Mouse (Mus musculus): ENCODE measurements around the gene Wbp2.
A peak's percentile ranks its signal among the peaks of the same experiment; 100 is the strongest.
"Not testable (repeated sequence)": the region's sequence is repeated elsewhere in the genome, so short reads cannot be mapped to it uniquely, and the experiment has no call there.

The Wbp2 gene

DNA sequence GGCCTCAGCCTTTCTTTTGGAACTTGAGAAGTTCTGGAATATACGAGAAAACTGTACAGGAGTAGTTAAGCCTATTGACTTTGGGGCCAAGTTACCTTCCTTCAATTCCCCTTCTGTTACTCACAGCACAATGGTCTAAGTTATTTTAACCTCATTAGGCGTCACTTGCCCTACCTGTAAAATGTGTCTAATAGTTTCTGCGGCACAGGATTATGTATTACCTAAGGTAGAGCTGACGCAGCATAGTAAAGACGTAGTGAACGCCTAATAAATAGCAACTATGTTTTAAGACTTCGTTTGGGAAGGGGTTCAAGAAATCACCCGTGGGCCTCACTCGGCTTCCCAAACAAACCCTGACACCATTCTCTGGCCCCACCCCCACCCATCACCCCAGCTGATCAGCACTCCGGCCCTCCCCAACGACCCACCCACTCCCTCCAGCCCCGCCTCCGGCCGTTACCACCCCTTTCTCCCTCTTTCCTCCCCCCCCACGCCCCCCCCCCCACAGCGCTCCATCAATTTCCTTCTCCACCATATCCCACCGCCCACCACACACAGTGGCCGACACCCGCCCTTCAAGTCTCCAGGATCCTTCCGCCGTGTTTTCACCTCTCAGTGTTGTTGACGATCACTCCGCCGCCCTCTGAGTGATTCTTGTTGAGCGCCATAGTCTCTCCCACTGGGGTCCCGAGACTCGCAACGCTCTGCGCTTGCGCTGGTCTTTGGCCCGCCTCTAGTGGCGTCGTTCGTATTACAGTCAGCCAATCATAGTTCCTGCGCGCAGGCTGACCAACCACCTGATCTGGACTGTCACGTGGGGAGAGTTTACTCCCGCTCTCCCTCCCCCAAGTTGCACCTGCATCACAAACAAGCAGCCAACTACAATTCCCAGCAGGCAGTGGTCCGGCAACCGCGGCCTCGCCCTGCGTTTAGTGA lies at the start of gene Wbp2:
Gene Wbp2, minus strand, starts transcription at position 738 of the 936 bp plus-strand sequence.
- DNase-seq (ENCODE audit: low read depth, low spot score) = peak; percentile 99

DNA sequence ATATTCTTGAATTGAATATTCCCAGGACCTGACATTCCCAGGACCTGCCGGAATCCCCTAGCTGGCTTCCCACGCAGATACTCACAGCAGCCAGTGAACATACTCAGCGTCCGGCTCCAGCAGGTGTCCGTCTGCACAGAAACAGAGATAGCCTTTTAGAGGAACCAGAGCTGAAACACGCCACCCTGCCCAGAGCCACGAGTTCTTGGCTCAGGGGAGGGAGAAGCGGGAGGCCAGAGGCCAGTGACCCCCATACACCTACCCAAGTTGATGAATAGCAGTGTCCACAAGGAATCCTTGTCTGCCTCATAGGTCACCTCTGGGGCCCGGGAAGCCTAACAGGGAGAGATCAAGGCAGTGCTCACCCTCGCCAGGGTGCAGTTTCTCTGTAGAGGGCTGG lies 47.4 kb upstream of the Wbp2 start:
- no peak for DNase-seq (ENCODE audit: low read depth, low spot score)

DNA sequence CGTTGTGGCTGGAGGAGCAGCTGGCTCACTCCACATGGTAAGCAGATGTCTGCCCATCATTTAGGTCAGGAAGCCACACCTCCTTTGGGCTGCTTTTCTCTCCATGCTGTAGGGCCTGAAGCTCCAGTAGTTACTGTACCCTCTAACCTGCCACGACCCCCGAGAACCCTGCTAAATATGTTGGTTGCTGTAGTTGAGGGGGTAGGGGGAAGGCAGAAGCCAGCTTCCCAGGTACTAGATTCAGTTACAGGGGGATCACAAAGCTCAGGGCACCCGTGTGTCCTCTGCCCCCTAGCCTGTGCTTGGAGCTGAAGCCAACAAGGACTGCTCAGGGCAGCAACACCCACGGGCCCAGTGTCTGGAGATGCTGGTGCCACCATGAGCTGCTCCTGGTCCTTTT lies 46.7 kb upstream of the Wbp2 start:
- DNase-seq (ENCODE audit: low read depth, low spot score) = no peak

DNA sequence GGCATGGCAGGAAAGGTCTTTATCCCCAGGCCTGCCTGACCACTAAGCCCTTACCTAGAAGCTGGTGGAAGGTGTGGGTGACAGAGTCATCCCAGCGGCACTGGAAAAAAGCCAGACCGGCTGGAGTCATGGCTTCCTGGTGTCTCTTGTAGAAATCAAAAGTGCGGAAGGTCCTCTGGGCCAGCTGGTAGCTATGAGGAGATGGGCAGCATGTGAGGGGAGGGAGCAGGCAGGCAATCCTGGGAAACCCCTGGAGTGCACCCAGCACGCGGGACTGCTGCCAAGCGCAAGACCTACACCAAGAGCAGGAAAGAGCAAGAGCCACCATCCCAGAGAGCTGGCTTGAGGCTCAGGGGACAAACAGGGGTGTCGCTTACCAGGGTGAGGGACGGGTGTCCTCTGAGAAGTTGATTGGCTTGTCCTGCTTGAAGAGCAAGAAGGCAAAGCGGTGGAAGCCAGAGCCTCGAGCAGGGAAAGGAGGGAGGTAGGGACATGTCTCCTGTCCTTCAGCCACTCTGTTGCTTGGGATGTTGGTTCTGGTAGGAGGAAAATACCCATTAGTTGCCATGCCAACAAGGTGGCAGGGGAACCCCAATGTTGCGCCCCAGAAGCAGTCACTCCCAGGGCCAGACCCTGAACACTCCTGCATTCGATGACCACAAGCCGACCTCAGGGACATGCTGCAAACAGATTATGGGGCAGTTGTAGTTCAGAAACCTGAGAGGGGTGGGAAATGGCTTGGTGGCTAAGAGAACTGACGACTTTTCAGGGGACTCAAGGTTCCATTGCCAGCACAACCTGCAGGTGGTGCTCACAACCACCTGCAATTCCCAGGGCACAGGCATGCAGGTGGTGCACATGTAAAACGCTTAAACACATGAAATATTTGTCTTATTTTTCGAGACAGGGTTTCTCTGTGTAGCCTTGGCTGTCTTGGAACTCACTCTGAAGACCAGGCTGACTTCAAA lies 45.9 kb upstream of the Wbp2 start:
- no peak for DNase-seq (ENCODE audit: low read depth, low spot score)

DNA sequence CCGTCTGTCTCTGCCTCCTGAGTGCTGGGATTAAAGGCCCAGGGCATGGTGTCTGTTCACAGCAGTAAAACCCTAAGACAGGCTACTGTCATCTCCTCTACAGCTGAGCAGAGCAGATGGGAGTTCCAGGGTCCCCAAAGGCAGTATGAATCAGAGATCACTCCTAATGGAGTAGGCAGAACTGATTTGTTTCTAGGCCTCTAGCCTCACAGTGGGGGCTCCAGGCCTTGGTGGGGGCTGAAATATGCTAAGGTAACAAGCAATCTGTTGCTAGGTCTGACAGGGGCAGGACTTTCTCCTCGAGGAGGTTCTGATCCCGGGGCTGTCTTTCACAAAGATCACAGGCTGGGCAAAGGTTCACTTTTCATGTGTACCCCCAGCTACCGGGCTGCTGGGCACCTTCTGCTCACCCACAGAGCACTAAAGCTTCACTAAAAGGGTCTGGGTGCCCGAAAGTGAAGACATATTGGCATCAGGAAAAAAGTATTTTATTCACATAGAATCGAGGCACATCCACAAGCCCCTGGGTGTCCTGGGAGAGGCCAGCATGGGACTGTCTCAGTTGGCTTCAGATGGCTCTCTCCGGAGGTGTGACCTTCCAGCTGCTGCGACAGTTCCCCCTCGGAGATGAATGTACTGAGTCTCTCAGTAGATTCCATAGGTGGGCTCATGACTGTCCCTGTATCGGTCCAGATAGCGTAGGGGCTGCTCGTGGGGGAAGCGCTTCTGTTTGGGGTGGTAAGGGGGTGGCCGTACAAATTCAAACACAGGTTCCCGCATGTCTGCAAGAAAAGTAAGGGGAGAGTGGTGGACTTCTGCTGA lies 44.8 kb upstream of the Wbp2 start:
- no peak for DNase-seq (ENCODE audit: low read depth, low spot score)

DNA sequence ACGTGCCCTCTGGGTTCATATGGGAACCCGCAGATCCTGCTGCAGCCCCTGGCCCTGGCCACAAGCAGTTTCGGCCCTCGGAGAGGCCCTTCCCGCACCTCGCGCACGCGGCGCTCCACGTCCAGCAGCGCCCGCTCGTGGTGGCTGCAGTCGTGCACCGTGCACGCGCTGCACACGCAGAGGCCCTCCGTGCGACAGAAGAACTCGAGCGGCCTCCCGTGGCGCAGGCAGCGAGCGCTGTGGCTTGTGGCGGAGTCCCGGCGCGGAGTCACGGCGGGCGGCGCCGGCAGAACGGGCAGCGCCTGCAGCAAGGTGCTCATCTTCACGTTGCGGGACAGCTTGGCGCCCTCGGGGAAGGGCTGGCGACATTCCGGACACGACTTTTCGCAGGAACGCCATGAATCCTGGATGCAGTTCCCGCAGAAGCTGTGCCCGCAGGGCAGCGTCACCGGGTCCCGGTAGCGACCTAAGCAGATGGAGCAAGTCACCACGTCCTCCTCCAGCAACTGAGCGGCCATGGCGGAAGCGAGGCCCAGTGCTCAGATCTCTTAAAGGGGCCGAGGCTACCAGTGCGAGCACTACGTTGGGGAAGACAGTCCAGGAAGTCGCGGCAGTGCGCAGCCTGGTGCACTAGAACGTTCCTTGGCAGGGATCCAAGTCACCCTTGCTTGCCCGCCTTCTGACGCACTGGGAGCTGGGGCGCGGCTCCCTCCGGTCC lies 43.9 kb upstream of the Wbp2 start, which contains the start of gene Trim65:
Gene Trim65, minus strand, starts transcription at position 641 of the 718 bp plus-strand sequence.
- DNase-seq (ENCODE audit: low read depth, low spot score) = peak; percentile 78

DNA sequence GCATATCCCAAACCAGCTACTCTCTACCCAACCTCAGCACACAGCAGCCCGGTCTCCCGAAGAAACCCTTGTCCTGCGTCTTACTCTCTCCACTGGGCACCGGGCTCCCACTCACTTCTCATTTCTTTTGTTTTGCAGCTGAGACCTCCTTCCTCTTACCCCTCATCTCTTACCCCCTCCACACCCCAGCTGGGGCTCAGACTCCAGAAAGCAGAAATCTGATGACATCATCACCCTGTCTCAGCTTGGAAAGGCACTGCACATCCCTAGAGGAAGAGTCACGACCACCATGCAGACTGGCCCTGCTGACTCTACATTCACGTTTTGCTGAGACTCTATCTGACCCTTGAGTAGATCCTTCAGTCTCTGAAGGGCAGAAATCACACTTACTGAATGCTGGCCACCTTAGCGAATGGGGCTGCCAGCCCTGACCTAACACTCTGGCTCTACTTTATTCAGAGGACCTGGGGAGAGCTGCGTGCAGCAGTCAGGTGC lies 43.2 kb upstream of the Wbp2 start:
- no peak for DNase-seq (ENCODE audit: low read depth, low spot score)

DNA sequence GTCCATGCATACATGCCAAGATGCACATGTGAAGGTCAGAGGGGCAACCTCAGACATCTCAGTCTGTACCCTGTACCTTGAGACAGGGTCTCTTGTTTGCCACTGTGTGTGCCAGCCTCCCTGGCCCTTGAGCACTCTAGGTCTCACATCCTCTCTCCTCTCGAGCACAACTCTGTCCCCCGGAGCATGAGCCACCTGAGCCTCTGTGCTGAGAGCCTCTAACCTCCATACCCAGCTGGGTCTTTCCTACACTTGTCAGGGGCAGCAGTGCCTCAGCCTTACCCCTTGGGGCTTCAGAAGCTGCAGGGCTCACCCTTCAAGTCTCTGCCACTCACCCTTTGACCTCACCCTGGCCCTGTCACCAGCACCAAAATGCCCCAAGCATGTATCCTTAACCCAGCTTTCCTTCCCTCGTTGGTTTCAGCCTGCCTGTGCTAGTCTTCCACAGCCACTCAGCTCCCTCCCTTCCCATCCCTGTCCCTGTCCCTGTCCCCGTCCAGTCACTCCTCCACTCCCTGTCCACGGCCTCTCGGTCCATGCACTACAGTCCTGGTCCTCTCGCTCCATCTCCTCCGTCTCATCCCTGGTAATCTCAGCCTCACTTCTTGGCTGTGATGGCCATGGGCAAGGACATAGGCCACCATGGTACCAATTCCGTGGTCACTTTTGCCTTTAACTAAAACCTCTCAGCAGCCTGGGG lies 42.4 kb upstream of the Wbp2 start:
- no peak for DNase-seq (ENCODE audit: low read depth, low spot score)

DNA sequence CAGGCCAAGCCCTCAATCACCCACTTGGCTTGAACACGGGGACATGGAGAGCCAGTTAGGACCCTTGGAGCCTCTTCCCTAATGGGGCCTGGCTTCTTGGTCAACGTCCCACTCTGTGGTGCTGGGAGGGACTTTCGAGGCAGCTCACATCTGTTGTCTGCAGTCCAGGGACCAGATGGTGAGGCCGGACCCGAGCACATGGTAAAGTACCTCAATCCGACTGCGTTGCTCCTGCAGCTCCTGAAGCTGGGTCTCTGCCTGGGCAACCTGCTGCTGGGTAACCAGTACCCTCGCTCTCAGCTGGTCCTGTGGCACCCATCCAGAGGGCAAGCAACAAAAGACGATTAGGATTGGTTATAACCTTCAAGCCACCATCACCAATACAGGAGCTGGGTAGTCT lies 41.2 kb upstream of the Wbp2 start:
- DNase-seq (ENCODE audit: low read depth, low spot score) = no peak

DNA sequence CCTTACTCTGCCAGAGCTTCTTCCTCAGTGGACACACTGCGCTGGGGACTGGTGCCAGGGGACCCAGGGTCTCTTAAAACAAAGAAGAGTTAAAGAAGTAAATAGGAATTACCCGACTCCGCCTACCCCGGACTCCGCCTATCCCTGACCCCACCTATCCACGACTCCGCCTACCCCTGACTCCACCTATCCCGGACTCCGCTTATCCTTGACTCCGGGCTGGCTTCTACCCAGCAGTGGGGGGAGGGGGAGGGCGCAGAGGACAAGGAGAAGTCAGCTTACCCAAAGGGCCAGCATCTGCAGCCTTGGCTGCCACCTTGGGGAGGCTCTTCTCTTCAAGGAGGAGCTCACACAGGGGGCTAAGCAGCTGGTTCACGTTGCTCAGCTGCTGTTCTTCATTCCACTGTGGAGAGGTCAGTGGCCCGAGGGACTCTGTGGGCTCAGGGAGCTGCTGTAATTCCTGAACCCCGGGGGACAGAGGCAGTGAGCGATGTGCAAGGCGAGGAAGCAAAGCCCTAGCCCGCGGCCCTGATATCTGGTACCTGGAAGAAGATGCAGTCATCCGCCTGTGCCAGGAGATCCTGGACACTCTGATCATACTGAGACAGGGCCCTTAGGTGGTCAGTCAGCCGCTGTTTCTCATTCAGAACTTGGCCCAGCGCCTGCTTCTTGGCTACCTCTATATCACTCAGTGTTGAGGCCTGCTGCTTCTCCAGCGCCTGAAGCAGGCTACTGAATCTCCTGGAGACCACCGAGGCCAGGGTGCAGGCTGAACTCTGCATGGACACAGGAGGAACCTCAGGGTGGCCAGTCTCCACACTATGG lies 40.6 kb upstream of the Wbp2 start, which contains the start of gene Trim47:
Gene Trim47, minus strand, starts transcription at position 55 of the 825 bp plus-strand sequence.
- no peak for DNase-seq (ENCODE audit: low read depth, low spot score)

DNA sequence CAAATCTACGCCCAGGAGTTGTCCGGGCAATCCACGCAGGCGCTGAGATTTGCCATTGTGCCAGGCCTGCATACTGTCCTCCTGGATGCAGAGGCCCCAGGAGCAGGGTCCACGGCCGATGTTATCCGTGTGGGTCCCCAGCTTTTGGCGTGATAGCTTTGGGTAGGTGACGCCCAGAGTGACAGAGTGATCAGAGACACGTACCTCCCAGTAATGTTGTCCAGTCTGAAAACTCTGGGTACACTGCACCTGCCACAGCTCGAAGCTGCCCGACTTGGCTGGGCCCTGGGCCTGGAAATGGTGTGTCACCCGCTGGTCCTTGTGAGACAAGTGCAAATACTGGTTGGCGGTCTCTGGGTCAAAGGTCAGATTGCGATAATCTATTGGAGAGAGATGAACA lies 39.5 kb upstream of the Wbp2 start:
- no peak for DNase-seq (ENCODE audit: low read depth, low spot score)

DNA sequence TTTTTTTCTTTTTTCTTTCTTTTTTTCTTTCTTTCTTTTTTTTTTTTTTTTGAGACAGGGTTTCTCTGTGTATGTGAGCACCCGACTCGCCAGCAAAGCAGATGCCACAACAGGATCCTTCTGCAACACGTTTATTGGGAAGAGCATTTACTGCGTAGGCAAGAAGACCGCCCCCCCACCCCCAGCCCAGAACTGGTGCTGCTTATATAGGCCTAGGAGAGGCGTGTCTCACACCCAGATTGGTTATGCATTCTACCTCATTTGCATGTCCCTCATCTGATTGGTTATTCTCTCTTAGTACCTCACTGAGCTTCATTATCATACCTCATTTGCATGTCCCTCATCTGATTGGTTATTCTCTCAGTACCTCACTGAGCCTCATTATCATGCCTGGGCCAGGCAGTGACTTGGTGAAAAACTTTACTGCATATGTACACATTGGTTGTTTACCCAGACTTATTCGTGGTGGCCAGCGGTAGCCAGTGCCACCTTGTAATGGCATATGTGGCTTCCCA lies 35.0 kb upstream of the Wbp2 start:
- not testable (repeated sequence) for DNase-seq (ENCODE audit: low read depth, low spot score)

DNA sequence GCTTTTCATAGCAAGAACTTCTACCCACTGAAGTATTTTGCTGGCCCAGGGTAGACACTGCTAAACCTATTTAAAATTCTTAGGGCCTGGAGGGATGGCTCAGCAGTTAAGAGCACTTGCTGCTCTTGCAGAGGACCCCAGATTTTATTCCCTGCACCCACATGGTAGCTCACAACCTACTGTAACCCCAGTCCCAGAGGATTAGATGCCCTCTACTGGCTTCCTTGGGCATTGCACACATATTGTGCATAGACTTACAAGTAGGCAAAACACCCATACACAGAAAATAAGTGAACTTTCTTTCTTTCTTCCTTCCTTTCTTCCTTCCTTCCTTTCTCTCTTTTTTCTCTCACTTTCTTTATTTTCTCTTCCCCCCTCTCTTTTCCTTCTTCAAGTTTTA lies 31.0 kb upstream of the Wbp2 start:
- DNase-seq (ENCODE audit: low read depth, low spot score) = no peak

DNA sequence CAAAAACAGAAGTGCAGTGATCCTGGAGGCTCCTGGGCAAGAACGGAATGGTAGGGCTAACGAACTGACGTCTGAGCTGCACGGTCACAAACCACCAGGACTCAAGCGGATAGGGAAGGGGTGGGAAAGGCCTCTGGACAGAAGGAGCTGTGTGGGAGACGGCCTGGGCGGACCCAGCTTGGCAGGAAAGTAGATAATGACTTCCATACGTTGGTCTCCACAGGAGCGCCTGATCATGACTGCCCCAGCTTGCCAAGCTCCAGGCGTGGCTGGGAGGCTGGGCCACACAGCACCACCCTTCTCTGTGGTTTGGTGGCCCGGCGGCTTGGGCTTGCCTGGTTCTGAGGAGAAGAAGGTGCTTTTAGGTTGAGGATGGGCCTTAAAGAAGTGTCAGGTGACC lies 30.4 kb upstream of the Wbp2 start:
- no peak for DNase-seq (ENCODE audit: low read depth, low spot score)

DNA sequence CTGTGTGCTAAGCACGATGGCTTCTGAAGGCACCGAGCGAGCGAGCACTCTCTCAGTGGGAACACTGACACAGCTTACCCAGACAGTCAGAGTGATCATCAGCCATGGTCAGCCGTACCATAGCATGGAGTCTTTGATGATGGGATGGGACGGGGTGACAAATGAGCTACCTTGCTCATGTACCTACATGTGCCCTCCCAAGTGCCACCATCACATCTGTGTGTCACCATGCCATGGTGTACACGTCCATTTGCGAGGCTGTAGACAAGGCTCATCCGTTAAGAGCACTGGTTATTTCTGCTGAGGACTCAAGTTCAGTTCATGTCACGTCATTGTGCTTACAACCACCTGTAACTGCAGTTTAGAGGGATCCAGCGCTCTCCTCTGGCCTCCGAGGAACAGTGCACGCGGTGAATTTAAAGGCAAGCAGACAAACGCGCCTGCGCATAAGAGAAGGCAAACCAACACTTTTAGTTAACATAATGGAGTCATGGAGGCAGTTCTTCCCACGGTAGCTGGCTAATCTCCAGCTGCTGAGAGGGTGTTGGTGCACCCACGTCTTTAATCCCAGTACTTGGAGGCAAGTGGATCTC lies 24.9 kb upstream of the Wbp2 start:
- no peak for DNase-seq (ENCODE audit: low read depth, low spot score)

DNA sequence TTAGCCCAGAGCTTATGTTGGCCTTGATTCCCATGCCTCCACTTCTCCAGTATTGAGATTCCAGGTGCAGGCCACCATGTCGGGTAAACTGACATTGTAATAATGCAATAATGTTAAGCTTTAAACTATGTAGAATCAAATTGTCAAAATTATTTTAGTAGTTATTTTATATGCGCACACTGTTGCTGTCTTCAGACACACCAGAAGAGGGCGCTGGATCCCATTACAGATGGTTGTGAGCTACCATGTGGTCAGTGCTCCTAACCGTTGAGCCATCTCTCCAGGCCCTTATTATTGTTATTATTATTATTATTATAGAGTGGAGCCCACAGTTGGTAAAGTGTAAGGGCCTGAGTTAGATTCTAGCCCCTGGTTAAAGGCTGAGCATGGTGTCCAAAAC lies 24.3 kb upstream of the Wbp2 start:
- DNase-seq (ENCODE audit: low read depth, low spot score) = no peak

DNA sequence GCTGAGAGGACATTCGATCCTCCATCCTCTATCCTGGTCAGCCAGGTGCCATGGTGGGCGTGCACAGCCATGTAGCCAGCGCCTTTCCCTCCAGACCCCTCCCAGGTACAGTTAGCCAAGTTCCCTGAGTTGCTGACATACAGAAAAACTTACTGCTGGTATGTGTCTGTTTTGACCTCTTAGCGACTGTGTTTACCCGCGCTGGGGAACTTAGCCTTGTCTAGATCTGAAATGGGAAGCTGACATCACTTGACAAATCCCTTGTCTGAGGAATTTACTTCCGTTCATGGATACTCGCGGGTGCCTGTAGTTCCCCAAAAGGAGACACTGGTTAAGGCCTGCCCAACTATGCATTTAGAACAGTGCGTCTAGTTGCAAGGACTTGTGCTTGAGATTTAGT lies 23.7 kb upstream of the Wbp2 start:
- DNase-seq (ENCODE audit: low read depth, low spot score) = no peak

DNA sequence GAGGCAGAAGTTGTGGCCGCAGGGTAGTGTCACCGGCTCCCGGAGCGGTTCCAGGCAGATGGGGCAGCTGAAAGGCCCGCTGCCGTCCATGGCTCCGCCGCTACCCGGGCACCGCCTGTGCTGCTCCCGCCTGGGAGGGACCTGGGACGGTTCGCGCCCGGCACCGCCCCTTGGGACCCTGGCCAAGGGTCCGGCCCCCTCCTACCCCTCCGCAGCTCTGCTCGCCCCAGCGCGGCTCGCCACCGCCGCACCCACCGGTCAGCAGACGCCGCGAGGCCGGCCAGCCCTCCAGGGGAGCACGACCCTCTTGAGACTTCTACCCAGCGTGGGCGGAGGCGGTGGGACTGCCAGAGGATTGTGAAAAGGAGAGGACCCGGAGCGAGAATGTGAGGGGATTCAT lies 23.3 kb upstream of the Wbp2 start:
- DNase-seq (ENCODE audit: low read depth, low spot score) = no peak

Data from brain, embryonic 18.5 days (tissue).